Mouse (Mus musculus): ENCODE data around the gene Sh2d4b.

GRCm38 (mm10) chr14:40917632-40918031 is 24.6 kb upstream of the Sh2d4b start:
- TF ChIP-seq CTCF (IDR thresholded peaks at IDR 0.05; ENCODE audit: extremely low read depth, insufficient read length, insufficient replicate concordance, low read depth, low read length): peak; percentile 97; the same call in 1 of the 2 replicates
- TF ChIP-seq POLR2A (IDR thresholded peaks at IDR 0.05; ENCODE audit: low read depth, low read length): no peak

All from small intestine, adult 2 months (tissue).